Mouse (Mus musculus) myocyte (in vitro differentiated cells): Measurements from ENCODE around the gene Ldb3.

Experiments
- CEBPB ChIP-seq: IDR thresholded peaks from 2 replicates; pipeline ENCODE4 v1.6.1; 2011; ENCODE audit warnings: mild to moderate bottlenecking, moderate library complexity; ENCODE audit not compliant: poor library complexity, insufficient read depth, severe bottlenecking
- E2F4 ChIP-seq: IDR thresholded peaks from one replicate; pipeline ENCODE4 v1.6.1; 2011; ENCODE audit warnings: mild to moderate bottlenecking, control low read depth, moderate library complexity; ENCODE audit not compliant: insufficient read depth
- MAX ChIP-seq: IDR thresholded peaks from one replicate; pipeline ENCODE4 v1.6.1; 2011; ENCODE audit warnings: low read depth, mild to moderate bottlenecking, control low read depth
- MYOD1 ChIP-seq, 3 experiments: IDR thresholded peaks; one replicate each; pipeline ENCODE4 v1.6.1; 2011; ENCODE audit warnings: control low read depth in 2 of 3, low read depth in 2 of 3, mild to moderate bottlenecking in 2 of 3, moderate library complexity in 1 of 3; ENCODE audit not compliant: insufficient read length in 2 of 3, control insufficient read depth in 1 of 3
- MYOG ChIP-seq, 3 experiments: IDR thresholded peaks; one replicate each; pipeline ENCODE4 v1.6.1; 2011; ENCODE audit warnings: control low read depth in 2 of 3, low read depth in 2 of 3, mild to moderate bottlenecking in 2 of 3; ENCODE audit not compliant: insufficient read length in 2 of 3, control insufficient read depth in 1 of 3, insufficient read depth in 1 of 3
- POLR2A ChIP-seq: IDR thresholded peaks from one replicate; pipeline ENCODE4 v1.6.1; 2011; ENCODE audit warnings: low read depth, mild to moderate bottlenecking, control low read depth, moderate library complexity; ENCODE audit not compliant: insufficient read length
- POLR2AphosphoS2 ChIP-seq: IDR thresholded peaks from one replicate; pipeline ENCODE4 v1.6.1; 2011; ENCODE audit warnings: low read depth, control low read depth; ENCODE audit not compliant: insufficient read length
- SRF ChIP-seq: IDR thresholded peaks from one replicate; pipeline ENCODE4 v1.6.1; 2011; ENCODE audit warnings: low read depth; ENCODE audit not compliant: control insufficient read depth, insufficient read length
- TCF12 ChIP-seq: IDR thresholded peaks from one replicate; pipeline ENCODE4 v1.6.1; 2011; ENCODE audit warnings: mild to moderate bottlenecking, control low read depth; ENCODE audit not compliant: poor library complexity, insufficient read depth, severe bottlenecking
- USF1 ChIP-seq: IDR thresholded peaks from one replicate; pipeline ENCODE4 v1.6.1; 2011; ENCODE audit warnings: low read depth, mild to moderate bottlenecking, control low read depth, moderate library complexity

DNA sequence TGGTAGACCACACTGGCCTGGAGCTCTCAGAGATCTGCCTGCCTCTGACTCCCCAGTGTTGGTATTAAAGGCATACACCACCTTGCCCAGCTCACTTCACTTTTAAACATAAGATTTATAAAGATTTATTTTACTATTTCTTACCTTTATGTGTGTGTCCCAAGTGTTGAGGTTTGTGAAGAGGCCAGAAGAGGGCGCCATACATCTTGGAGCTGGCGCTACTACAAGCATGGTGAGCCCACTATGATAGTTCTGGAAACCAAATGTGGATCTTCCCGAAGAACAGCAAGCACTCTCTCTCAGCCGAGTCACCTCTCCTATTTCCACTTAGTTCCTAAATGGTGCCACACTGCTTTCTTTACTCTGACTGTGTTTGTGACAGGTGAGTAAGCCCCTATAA is 23.7 kb upstream of the Ldb3 start:
- TF ChIP-seq POLR2A (no peak), MYOG (IDR thresholded peaks at IDR 0.05; ENCODE audit: control insufficient read depth in 1 of 3, insufficient read depth in 1 of 3, insufficient read length in 2 of 3, low read depth in 2 of 3) (no peak), USF1 (no peak), MAX (no peak), E2F4 (no peak), TCF12 (no peak), POLR2AphosphoS2 (no peak), MYOD1 (IDR thresholded peaks at IDR 0.05; ENCODE audit: control insufficient read depth in 1 of 3, insufficient read length in 2 of 3, low read depth in 2 of 3) (no peak), CEBPB (no peak), SRF (no peak)
